Mouse (Mus musculus) embryonic stem cell, embryonic (primary cell): ENCODE data around the gene Pde4b.
"Not testable (repeated sequence)": the region's sequence is repeated elsewhere in the genome, so short reads cannot be mapped to it uniquely, and the experiment has no call there.

Source experiments
- CTCF ChIA-PET, 4 experiments: fragments of 300-600 bp in 2 of 4; fragments of 350-600 bp in 2 of 4; sonication (Branson Sonifier 250); formaldehyde crosslinking; loops; one replicate each; lab custom pipeline; 2022; ENCODE audit warnings: inconsistent platforms in 2 of 4; lab: Charles Lee
- POLR2A ChIA-PET, 4 experiments: fragments of 300-600 bp in 2 of 4; fragments of 350-600 bp in 2 of 4; sonication (Branson Sonifier 250); formaldehyde crosslinking; loops; one replicate each; lab custom pipeline; 2022; ENCODE audit warnings: antibody characterized with exemption in 4 of 4, inconsistent platforms in 1 of 4; lab: Charles Lee

The Pde4b gene

DNA sequence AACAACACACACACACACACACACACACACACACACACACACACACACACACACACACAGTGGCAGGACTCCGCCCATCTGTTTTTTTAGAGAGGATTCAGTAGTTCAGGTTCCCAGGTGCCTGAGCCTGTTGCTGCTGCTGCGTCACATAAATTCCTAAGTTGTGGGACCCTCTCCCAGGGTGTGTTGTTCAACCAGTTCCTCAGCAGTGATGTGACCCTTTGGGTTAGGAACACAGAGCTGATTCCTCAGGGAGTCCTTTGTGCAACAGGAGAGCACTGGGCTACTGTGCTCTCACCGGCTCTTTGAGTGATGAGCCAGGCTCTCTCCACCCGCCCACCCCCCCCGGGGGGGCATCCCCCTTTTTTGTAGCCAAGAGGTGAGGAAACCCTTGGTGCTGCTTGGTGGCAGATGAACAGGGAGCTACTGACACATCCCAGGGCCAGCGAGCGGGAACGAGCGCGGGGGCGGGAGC, at the start of gene Pde4b:
Gene Pde4b (plus strand): TSS at position 453 of the 475 bp plus-strand sequence.
- CTCF ChIA-PET = interaction anchor here in 2 of 4 experiments (0.6 to 1.2 kb wide), 5 partner anchors 15 to 308 kb away, joined by 3 to 5 read pairs (median 3); no protein-coding TSS in a partner anchor
- POLR2A ChIA-PET = interaction anchor here in 2 of 4 experiments (0.6 to 0.8 kb wide), 3 partner anchors 53 to 510 kb away, joined by 3 to 10 read pairs (median 3); no protein-coding TSS in a partner anchor

DNA sequence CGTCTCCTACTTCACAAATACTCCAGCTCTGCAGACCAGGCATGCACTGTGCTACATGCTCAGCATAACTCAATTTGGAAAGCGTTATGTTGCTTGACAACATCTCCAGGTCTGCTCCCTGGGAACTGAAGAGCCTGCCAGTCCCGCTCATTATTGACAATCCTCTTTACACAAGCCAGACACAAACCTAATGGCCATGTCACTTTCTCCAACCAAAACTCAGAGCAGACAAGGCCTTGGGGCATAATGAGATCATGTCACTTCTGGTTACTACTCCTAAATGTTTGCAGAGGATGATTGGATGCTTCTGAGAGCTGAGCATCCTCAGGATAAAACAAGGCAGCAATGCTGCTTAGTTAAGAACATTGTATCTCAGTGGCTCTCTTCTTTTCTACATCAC, 47.2 kb upstream of the Pde4b start:
- ChIA-PET POLR2A (no interaction called here), CTCF (no interaction called here)

DNA sequence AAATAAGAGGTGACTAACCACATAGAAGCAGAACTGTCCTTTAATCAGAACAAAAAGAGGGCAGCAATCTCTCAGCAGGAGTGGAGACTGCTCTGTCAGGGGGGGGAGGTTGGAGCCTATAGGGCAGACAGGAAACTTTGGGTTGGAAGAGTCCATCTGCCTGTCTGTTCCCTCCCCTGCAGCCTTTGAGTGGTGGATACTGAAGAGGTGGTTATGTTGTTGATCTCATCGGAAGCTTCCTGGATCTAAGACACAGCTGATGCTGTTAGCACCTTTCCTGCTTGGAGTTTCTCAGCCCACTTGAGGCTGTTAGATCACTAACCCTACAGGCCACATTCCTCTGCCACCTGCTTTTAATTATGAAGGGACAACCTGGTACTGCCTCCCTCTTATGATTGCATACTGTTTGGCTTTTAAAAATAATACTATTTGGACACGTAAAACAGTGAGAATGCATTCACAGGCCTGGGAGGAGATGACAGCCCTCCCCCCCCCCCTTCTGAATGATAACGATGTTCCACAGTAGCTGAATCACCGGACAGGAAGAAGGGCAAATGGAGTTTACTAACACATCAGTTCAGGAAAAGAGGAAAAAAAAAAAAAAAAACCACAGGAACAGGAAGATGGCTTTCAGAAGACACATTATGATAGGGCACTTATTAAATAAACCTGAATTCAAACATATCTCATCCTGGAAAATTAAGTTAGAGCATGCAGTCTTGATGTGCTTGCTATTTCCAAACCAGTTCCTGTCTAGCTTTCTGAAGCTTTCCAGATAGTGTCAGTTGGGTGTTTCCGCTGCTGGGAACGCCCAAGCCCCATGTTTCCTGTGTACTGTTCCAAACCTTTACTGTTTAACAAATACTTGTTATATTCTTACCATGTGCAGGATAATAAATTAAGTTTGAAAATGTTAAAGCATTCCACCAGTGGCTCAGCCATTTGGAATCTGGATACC, 41.9 kb upstream of the Pde4b start:
- ChIA-PET POLR2A (interaction anchor here in 2 of 4 experiments (0.6 to 0.7 kb wide), 2 partner anchors 39 to 1269 kb away, joined by 3 read pairs; partner anchors contain the start of gene Cachd1 (in 1 of the 2)), CTCF (interaction anchor here in 2 of 4 experiments (0.6 to 0.7 kb wide), 2 partner anchors 53 to 1101 kb away, joined by 3 to 6 read pairs; no protein-coding TSS in a partner anchor)

GRCm38 (mm10) chr4:102049368-102049767, 38.0 kb upstream of the Pde4b start:
- POLR2A ChIA-PET = not testable (repeated sequence)
- CTCF ChIA-PET = interaction anchor here in 1 of 4 experiments (0.6 kb wide), 1 partner anchor 902 kb away, joined by 3 read pairs; no protein-coding TSS in a partner anchor

- ChIA-PET CTCF (interaction anchor here in 1 of 4 experiments (0.5 kb wide), 1 partner anchor 404 kb away, joined by 6 read pairs; no protein-coding TSS in a partner anchor), POLR2A (no interaction called here)
These were observed 26.0 kb upstream of the Pde4b start for GRCm38 (mm10) chr4:102061322-102061721.

GRCm38 (mm10) chr4:102069314-102069713, 18.0 kb upstream of the Pde4b start:
- ChIA-PET CTCF (no interaction called here), POLR2A (interaction anchor here in 1 of 4 experiments (0.6 kb wide), 1 partner anchor 685 kb away, joined by 3 read pairs; no protein-coding TSS in a partner anchor)

- POLR2A ChIA-PET = interaction anchor here in 1 of 4 experiments (0.7 to 0.8 kb wide), 2 partner anchors 52 to 511 kb away, joined by 3 read pairs; no protein-coding TSS in a partner anchor
- CTCF ChIA-PET = interaction anchor here in 1 of 4 experiments (0.6 kb wide), 1 partner anchor 307 kb away, joined by 3 read pairs; no protein-coding TSS in a partner anchor
These were observed 1.0 kb upstream of the Pde4b start for GRCm38 (mm10) chr4:102086336-102086735.

- ChIA-PET POLR2A (interaction anchor here in 1 of 4 experiments (0.6 kb wide), 1 partner anchor 278 kb away, joined by 10 read pairs; no protein-coding TSS in a partner anchor), CTCF (interaction anchor here in 3 of 4 experiments (0.6 to 1.7 kb wide), 6 partner anchors 16 to 1014 kb away, joined by 3 to 7 read pairs (median 4); no protein-coding TSS in a partner anchor)
These were observed 357 bp downstream of the Pde4b start for GRCm38 (mm10) chr4:102087566-102088234.

- ChIA-PET POLR2A (no interaction called here), CTCF (interaction anchor here in 3 of 4 experiments (0.6 to 1.7 kb wide), 4 partner anchors 90 to 1014 kb away, joined by 3 to 7 read pairs (median 4); no protein-coding TSS in a partner anchor)
These were observed 1.0 kb downstream of the Pde4b start for GRCm38 (mm10) chr4:102088235-102088867.

GRCm38 (mm10) chr4:102095851-102096250, 8.5 kb downstream of the Pde4b start:
- CTCF ChIA-PET = no interaction called here

GRCm38 (mm10) chr4:102102241-102102640, 14.9 kb downstream of the Pde4b start:
- ChIA-PET POLR2A (no interaction called here), CTCF (no interaction called here)

More at GRCm38 (mm10) chr4:102095851-102096250, 8.5 kb downstream of the Pde4b start:
- POLR2A ChIA-PET = no interaction called here

- ChIA-PET CTCF (no interaction called here), POLR2A (interaction anchor here in 1 of 4 experiments (0.6 kb wide), 1 partner anchor 386 kb away, joined by 3 read pairs; no protein-coding TSS in a partner anchor)
These were observed 17.2 kb downstream of the Pde4b start for GRCm38 (mm10) chr4:102104534-102105014.

DNA sequence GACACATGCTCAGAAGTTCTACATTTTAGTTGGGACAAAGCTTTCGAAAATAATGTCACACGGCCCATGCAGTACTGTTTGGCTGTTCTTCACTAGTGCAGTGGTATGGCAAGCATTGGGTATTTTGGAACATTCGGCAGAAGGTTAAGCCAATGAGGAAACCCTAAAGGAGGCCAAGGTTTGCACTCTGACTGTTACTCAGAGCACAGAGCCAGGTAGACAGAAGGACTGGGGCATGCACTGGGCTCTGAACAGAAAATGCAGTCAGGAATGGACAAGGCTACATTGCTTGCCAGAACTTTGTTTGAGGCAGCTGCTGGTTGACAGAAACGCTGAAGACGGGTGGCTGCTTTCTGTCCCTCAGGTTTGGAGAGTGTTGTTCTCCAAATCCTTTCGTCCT, 19.4 kb downstream of the Pde4b start:
- ChIA-PET CTCF (no interaction called here), POLR2A (no interaction called here)

DNA sequence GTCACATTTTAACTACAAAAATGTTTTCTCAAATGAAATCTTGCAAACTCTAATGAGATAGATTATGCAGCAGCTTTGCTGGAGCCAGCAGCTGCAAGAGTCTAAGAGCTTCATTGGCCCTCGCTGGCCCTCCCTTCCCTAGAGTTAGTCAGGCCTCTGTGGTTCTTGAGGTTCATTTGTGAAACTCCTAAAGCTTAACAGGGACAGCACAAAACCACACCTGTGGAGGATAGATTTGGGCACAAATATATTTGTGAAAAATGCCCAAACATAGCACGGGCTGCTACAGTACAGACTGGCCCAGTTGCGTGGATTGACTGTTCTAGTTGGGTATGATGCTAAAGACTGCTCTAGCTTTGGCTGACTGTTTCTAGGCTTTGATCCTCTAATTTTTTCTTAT, 32.1 kb downstream of the Pde4b start:
- ChIA-PET POLR2A (no interaction called here), CTCF (no interaction called here)

DNA sequence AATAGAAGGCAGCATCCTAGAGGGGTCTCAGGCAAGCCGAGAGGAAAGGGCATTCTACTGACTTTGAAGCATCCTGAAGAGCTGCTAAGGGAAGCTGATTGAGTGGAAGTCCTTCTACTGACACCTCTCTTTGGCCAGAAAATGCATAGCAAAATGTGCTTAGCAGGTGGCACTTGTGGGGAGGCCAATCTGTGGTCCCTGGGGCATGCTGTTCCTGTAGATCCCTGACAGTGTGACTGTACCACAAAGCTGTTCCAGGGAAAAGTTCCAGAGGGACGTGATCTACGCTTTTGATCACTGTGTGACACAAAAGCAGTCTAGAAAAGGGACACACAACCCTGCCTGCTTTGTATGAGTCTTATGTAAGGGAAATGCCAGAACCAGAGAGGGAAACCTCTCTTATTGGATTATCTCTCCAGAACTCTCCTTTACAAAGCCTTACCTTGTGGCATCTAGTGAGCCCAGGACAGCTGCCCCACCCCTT, 49.1 kb downstream of the Pde4b start:
- POLR2A ChIA-PET = no interaction called here
- CTCF ChIA-PET = no interaction called here

- ChIA-PET CTCF (no interaction called here), POLR2A (no interaction called here)
These were observed 51.0 kb downstream of the Pde4b start for GRCm38 (mm10) chr4:102138346-102138745.

- ChIA-PET POLR2A (no interaction called here), CTCF (no interaction called here)
These were observed 53.9 kb downstream of the Pde4b start for GRCm38 (mm10) chr4:102141241-102141640.

- CTCF ChIA-PET = no interaction called here
- POLR2A ChIA-PET = no interaction called here
These were observed 61.4 kb downstream of the Pde4b start for GRCm38 (mm10) chr4:102148766-102149165.
